Mouse (Mus musculus) embryo, embryonic 10.5 days (tissue): Measurements from ENCODE around the gene Ano8.
A peak's percentile ranks its signal among the peaks of the same experiment; 100 is the strongest.

Source experiments
- DNase-seq: peaks from one replicate; pipeline ENCODE4 v3.0.0-alpha.2; 2015; ENCODE audit warnings: low spot score

Gene Ano8

GRCm38 (mm10) chr8:71485142-71486135, at the start of gene Ano8:
Gene Ano8, minus strand, starts transcription at chr8:71485963.
- DNase-seq: peak; percentile 93

DNA sequence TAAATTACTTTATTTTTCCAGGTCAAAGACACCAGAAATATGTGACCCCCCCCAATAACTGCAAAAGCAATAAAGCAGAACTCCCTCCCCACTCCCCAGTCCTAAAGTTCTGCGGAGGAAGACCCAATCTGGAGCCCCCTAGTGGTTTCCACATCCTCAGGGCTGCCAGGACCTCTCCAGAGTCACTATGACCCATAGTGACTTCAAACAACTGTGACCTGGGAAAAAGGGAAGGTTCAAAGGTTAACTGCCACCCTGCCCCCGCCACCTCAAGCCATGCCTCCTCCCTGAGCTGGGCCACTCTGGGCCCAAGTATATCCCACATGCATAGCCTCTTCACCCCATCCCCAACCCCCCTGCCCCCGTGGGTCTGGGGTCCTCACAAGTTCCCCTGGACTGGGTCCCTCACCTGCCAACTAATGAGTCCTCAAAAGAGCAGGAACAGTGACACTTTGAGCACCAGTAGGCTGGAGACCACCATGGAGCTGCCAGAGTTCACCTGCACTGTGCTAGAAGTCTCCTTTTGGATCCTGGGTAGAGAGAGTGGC, 48.6 kb upstream of the Ano8 start:
- DNase-seq: no peak

GRCm38 (mm10) chr8:71530735-71531467, 45.1 kb upstream of the Ano8 start:
- DNase-seq: peak; percentile 60

DNA sequence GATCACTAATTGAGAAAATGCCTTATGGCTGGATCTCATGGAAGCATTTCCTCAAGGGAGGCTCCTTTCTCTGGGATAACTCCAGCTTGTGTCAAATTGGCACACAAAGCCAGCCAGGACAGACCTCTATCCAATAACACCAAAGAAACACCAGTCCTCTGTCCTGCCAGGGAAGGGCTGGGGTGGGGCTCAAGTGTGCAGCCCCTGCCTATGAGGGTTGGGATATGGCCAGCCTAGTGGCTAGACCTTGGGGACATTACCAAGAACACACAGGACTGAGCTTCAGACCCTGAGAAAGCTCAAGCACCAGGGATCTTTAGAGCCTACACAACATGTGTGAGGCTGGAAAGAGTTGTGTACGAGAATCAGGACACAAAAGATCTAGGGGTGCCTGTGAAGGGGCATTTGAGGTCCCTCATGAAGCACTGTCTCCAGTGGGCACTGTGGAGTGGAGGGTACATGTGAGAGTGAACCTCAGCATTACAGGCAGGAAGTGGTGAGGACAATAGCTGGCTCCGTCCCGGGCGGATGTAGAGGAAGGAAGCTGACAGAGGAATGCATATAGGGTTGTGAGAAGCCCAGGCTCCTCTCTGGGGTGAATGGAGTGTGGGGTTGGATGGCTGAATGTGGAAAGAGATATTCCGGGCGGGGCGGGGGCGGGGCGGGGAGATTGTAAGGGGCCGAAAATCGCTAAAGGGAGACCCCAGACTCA, 42.8 kb upstream of the Ano8 start:
- DNase-seq: no peak

- DNase-seq: no peak
Measured at GRCm38 (mm10) chr8:71527162-71527870, 41.6 kb upstream of the Ano8 start.

DNA sequence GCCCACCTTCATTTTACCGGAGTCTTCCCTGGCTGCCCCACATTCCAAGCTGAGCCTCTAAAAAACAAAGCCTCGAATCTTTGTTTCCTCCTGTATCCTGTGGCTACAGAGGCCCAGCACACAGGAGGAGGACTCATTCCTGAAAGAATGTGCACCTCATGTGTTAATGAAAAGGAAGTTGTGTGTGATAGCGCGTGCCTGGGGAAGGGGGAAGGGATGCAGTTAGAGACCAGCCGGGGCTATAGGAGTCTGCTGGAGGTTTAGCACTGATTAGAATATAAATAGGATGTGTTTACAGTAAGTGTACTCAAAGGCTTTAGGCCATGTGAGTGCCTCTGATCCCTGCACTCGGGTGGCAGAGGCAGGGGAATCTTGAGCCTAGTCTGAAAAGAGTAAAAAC, 40.5 kb upstream of the Ano8 start:
- DNase-seq: peak; percentile 51

DNA sequence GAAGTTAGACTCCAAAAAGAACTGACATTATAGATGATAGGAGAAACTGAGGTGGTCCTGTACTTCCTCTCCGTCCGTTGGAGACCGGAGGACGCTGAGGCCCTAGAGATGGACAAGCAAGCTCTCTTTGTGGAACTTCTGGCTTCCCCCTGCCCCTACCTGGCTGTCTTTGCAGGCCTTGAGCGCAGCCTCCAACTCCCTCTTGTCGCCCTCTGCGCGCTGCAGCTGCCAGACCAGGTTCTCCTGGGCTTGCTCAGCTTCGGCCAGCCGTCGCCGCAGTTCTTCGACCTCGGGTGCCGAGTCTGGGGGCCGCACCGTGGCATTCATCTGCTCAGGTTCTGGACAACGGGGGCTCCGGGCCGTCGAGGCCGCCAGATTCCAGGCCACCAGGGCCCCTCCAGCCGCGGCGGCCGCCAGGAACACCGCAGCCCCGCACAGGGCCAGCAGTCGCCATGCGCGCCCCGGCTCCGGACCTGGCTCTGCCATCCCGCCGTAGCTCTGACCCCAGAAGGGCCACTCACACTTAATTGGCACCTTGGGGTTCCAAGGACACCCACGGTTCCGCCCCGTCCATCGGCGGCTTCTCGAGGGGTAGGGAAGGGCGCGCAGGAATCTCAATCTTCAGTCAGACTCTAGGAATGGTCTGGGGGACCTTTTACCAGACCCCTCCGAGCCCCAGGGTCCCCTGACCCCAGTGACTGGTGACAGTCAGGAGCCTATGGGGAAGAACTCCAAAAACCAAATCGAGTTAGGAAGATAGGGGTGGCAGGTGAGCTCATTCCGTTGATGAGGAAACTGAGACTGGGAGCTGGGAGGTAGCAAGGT, 39.7 kb upstream of the Ano8 start, which contains the start of gene Ccdc194:
Gene Ccdc194, minus strand, starts transcription at position 486 of the 825 bp plus-strand sequence.
- DNase-seq: no peak

DNA sequence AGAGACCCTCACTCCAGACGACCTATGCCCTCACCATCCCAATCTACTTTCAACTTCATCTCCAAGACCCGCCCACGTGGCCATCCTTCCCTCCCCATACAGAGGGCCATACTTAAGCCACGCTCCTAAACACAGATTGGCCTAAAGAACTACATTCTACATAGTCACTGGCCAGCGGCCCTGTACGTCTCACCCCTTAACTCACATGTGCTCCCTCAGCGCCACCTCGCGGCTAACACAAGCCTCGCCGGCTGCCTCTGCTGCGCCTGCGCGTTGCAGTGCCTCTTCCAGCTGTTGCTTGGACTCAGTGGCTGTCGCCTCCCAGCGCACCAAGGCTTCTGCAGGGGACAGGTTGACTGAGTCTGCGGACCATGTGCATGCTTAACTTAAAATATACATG, 35.9 kb upstream of the Ano8 start:
- DNase-seq: peak; percentile 97

DNA sequence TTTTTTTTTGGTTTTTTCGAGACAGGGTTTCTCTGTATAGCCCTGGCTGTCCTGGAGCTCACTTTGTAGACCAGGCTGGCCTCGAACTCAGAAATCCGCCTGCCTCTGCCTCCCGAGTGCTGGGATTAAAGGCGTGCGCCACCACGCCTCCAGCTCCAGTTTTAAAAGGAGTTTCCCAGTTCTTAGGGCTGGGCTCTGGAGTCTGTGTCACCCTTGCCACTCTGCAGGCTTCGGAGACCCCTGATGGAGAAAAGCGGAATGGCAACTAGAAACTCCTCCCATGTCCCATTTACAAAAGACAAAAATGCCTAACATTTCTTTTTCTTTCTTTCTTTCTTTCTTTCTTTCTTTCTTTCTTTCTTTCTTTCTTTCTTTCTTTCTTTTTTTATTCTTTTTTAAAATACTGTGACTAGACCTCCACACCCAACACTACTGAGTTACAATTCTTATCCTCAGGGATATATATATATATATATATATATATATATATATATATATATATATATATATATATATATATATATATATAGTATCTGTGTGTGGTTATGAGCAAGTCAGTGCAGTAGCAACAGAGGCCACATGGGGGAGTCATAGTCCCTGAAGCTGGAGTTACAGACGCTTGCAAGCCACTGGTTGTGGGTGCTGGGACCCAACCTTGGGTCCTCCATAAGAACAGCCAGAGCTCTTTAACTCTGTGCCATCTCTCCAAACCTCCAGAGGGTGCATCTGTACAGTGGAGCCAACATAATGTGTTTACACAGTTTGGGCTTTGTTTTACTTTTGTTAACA, 33.5 kb upstream of the Ano8 start:
- peak; percentile 91 for DNase-seq

GRCm38 (mm10) chr8:71516786-71517185, 31.0 kb upstream of the Ano8 start:
- DNase-seq: peak; percentile 62

GRCm38 (mm10) chr8:71515043-71515442, 29.3 kb upstream of the Ano8 start:
- DNase-seq: no peak

DNA sequence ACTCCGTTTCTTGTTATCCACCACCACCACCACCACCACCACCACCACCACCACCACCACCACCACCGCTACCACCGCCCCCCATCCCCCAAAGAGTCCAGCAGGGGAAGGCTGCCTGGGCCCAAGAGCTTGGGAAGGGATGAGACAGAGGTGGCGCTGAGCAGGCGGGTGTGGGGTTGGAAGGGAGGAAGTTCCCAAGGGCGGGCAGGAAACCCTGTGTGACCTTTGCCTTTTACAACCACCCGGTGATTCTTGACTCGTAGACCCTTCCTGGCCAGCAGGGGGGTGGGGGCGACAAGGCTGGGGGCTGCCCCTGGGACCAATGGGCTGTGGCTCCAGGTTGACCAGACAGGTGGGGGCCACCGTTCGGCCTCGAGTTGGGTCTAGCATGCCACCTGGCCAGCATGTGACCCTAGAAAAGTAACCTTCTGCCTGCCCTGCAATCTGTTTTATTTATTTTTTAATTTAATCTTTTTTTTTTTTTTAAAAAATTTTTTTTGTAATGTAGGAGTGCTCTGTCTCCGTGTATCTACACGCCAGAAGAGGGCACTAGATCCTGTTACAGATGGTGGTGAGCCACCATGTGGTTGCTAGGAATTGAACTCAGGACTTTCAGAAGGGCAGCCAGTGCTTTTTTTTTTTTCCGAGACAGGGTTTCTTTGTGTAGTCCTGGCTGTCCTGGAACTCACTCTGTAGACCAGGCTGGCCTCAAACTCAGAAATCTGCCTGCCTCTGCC, 27.4 kb upstream of the Ano8 start:
- DNase-seq: no peak

DNA sequence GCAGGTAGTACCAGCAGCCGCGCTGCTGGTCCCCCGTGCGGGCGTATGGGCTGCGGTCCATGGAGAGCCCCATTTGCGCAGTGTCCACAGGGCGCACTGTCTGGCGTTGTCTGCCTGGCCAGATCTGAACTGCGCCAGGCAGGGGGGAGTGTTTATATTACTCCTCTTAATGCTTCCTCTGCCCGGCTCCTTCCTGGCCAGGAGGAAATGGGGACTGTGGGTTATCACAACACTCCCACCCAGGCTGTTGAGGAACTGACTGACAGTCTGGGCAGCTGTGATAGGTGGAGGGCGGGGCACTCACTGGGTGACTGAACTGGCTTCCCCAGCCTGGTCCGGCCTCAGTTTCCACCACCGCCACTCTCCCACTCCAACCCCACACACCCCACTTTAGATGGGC, 25.9 kb upstream of the Ano8 start, which contains the start of gene Plvap:
Gene Plvap, minus strand, starts transcription at position 109 of the 400 bp plus-strand sequence.
- peak; percentile 36 for DNase-seq

- no peak for DNase-seq
Measured at GRCm38 (mm10) chr8:71509316-71509715, 23.6 kb upstream of the Ano8 start.

DNA sequence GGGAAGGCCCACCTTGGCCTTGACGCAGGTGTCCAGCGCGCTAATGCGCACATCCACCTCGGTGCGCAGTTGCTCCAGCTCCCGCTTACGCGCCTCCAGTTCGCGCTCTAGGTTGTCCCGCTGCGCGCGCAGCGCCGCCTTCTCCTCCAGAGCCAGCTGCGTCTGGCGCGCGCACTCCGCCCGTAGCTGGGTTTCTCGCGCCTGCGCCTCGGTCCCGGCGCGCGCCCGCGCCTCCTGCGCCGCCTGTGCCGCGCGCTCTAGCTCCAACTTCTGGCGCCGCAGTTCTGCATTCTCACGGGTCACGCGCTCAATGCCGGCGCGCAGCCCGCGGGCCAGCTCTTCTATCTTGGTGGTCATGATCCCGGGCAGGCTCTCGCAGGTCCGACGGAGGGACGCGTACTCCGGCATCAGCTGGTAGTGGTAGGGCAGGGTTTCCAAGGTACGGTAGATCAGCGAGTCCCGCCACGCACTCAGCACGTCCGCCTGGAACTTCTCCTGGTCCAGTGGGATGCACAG, 21.9 kb upstream of the Ano8 start:
- peak; percentile 93 for DNase-seq

GRCm38 (mm10) chr8:71505979-71506378, 20.2 kb upstream of the Ano8 start:
- no peak for DNase-seq

- no peak for DNase-seq
Measured at GRCm38 (mm10) chr8:71505326-71505725, 19.6 kb upstream of the Ano8 start.

- no peak for DNase-seq
Measured at GRCm38 (mm10) chr8:71504349-71504748, 18.6 kb upstream of the Ano8 start.
